Mouse (Mus musculus) C2C12 (cell line): ENCODE data around the gene Gm609.

ENCODE experiments used
- CTCF ChIP-seq: IDR thresholded peaks from one replicate; pipeline ENCODE4 v1.5.1; 2011; ENCODE audit not compliant: control insufficient read depth, insufficient read depth, insufficient read length
- MAX ChIP-seq: IDR thresholded peaks from one replicate; pipeline ENCODE4 v1.6.1; 2011; ENCODE audit warnings: mild to moderate bottlenecking, control low read depth
- USF1 ChIP-seq: IDR thresholded peaks from one replicate; pipeline ENCODE4 v1.6.1; 2011; ENCODE audit warnings: low read depth, mild to moderate bottlenecking, control low read depth, moderate library complexity

DNA sequence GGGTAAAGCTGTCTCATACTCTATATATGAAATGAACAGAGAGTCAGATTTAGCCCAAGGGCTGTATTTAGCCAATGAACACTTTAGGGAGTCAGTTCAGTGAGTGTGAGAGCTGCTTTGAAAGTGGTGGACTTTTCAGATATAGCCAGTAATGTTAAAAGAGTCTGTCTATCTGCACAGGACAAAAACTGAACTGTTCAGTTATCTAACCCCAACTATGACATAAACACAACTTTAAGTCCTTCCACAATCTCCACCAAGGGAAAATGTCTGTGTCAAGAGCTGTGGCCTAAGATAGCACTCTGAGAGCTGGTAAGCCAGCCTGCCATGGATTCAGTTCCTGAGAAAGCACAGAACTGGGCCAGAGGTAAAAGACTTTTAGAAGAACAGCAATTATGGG, 49.3 kb upstream of the Gm609 start:
- TF ChIP-seq USF1 (no peak), CTCF (no peak), MAX (no peak)
